Mouse (Mus musculus) ES-E14 (cell line): Measurements from ENCODE around the gene Arid1a.

Experiments used
- CHD2 ChIP-seq: IDR thresholded peaks from 2 replicates; pipeline ENCODE4 v1.6.1; 2014; ENCODE audit warnings: mild to moderate bottlenecking, low read depth, low read length, inconsistent platforms
- HCFC1 ChIP-seq: IDR thresholded peaks from 2 replicates; pipeline ENCODE4 v1.6.1; 2012; ENCODE audit warnings: low read length, inconsistent platforms, borderline replicate concordance; ENCODE audit not compliant: insufficient read depth
- MAFK ChIP-seq: IDR thresholded peaks from 2 replicates; pipeline ENCODE4 v1.6.1; 2014; ENCODE audit warnings: mild to moderate bottlenecking, low read depth, low read length, inconsistent platforms; ENCODE audit not compliant: insufficient read depth
- ZC3H11A ChIP-seq: IDR thresholded peaks from 2 replicates; pipeline ENCODE4 v1.6.1; 2012; ENCODE audit warnings: low read depth, mild to moderate bottlenecking, inconsistent platforms, low read length, borderline replicate concordance
- ZNF384 ChIP-seq: IDR thresholded peaks from 2 replicates; pipeline ENCODE4 v1.6.1; 2012; ENCODE audit warnings: low read depth, low read length, inconsistent platforms

- TF ChIP-seq MAFK (no peak), ZNF384 (no peak), HCFC1 (no peak), CHD2 (no peak), ZC3H11A (no peak)
These were observed 88.0 kb downstream of the Arid1a start for GRCm38 (mm10) chr4:133668537-133668936.
